Mouse (Mus musculus): ENCODE data around the gene Rap1gap2.

The Rap1gap2 gene

GRCm38 (mm10) chr11:74610545-74611176, at the start of gene Rap1gap2:
Gene Rap1gap2 (minus strand): TSS chr11:74610915.
- DNase-seq (ENCODE audit: low spot score) = no peak

GRCm38 (mm10) chr11:74660336-74660735, 49.6 kb upstream of the Rap1gap2 start:
- no peak for DNase-seq (ENCODE audit: low spot score)

GRCm38 (mm10) chr11:74655941-74656340, 45.2 kb upstream of the Rap1gap2 start:
- DNase-seq (ENCODE audit: low spot score) = no peak

GRCm38 (mm10) chr11:74653385-74653784, 42.7 kb upstream of the Rap1gap2 start:
- no peak for DNase-seq (ENCODE audit: low spot score)

- DNase-seq (ENCODE audit: low spot score) = no peak
Measured at GRCm38 (mm10) chr11:74652791-74653191, 42.1 kb upstream of the Rap1gap2 start.

GRCm38 (mm10) chr11:74650576-74651100, 39.9 kb upstream of the Rap1gap2 start:
- no peak for DNase-seq (ENCODE audit: low spot score)

GRCm38 (mm10) chr11:74649647-74650551, 39.2 kb upstream of the Rap1gap2 start:
- peak; percentile 59 for DNase-seq (ENCODE audit: low spot score)

- peak; percentile 99 for DNase-seq (ENCODE audit: low spot score)
Measured at GRCm38 (mm10) chr11:74649095-74649646, 38.5 kb upstream of the Rap1gap2 start, which contains the start of gene Cluh. Gene Cluh (plus strand): TSS chr11:74649495.

GRCm38 (mm10) chr11:74648676-74649075, 38.0 kb upstream of the Rap1gap2 start:
- no peak for DNase-seq (ENCODE audit: low spot score)

- peak; percentile 52 for DNase-seq (ENCODE audit: low spot score)
Measured at GRCm38 (mm10) chr11:74647966-74648365, 37.3 kb upstream of the Rap1gap2 start.

- DNase-seq (ENCODE audit: low spot score) = no peak
Measured at GRCm38 (mm10) chr11:74639628-74640027, 28.9 kb upstream of the Rap1gap2 start.

GRCm38 (mm10) chr11:74638791-74639411, 28.2 kb upstream of the Rap1gap2 start:
- peak; percentile 73 for DNase-seq (ENCODE audit: low spot score)

GRCm38 (mm10) chr11:74637971-74638790, 27.5 kb upstream of the Rap1gap2 start:
- DNase-seq (ENCODE audit: low spot score) = peak; percentile 80

GRCm38 (mm10) chr11:74637486-74637885, 26.8 kb upstream of the Rap1gap2 start:
- DNase-seq (ENCODE audit: low spot score) = no peak

- peak; percentile 78 for DNase-seq (ENCODE audit: low spot score)
Measured at GRCm38 (mm10) chr11:74634490-74635275, 24.0 kb upstream of the Rap1gap2 start.

- DNase-seq (ENCODE audit: low spot score) = no peak
Measured at GRCm38 (mm10) chr11:74631880-74632789, 21.4 kb upstream of the Rap1gap2 start.

GRCm38 (mm10) chr11:74627481-74627880, 16.8 kb upstream of the Rap1gap2 start:
- DNase-seq (ENCODE audit: low spot score) = no peak

GRCm38 (mm10) chr11:74625333-74625732, 14.6 kb upstream of the Rap1gap2 start:
- no peak for DNase-seq (ENCODE audit: low spot score)

GRCm38 (mm10) chr11:74623693-74624092, 13.0 kb upstream of the Rap1gap2 start:
- no peak for DNase-seq (ENCODE audit: low spot score)

All from lung, postnatal 25 days (tissue).